In the genomic region with DNA sequence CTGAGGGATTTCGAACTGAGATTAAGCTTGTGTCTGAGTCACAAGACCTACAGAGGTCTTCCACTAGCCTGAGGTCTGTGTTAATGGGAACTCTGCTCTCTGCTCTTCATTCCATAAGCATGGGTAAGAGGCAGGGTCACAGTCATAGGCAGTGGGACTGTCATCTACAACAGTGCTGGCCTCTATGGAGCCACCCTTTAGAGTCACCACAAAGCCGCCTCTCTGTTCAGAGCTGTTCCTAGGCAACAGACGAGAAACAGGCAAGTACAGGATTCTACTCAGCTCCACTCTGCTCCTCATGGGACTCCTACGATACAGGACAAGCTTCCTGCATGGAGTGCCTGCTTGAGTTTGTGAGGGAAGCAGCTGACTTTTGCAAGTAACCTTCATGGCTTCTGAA, we compare ENCODE assay signal across 18 mouse cellular contexts.
DNase-seq lines count a peak whose midpoint lies in the region; ATAC-seq and TF ChIP-seq lines count a peak whose summit lies in the region.
"Had no signal": no experiment of that assay in that cellular context is flagged by ENCODE, and none has a peak within 500 bp of the region (broad histone marks: within the 10 kb centered on the region; RNA-seq: fewer than 3 reads in every experiment).

No protein-coding gene starts in this region.

- H3K4me3 ChIP-seq in gastrocnemius, adult 2 months, result no peak overlapping the region
- no peak overlapping the region for H3K4me3 ChIP-seq in midbrain, embryonic 12.5 days
- H3K4me3 ChIP-seq: embryonic facial prominence, embryonic 12.5 days; heart, embryonic 15.5 days; left cerebral cortex, adult 2 months; liver, embryonic 13.5 days had no signal

- peaks cover 5% of the 10 kb centered on the region; the same call in 1 of the 2 replicates for H3K4me1 ChIP-seq in midbrain, embryonic 12.5 days
- H3K4me1 ChIP-seq: embryonic facial prominence, embryonic 12.5 days; liver, embryonic 13.5 days had no signal

- no peak overlapping the region for H3K9ac ChIP-seq in midbrain, embryonic 12.5 days (replicated peaks)
- H3K9ac ChIP-seq: embryonic facial prominence, embryonic 12.5 days; heart, embryonic 15.5 days; liver, embryonic 13.5 days had no signal

- no peaks in the 10 kb centered on the region for H3K27me3 ChIP-seq in midbrain, embryonic 12.5 days
- H3K27me3 ChIP-seq: embryonic facial prominence, embryonic 12.5 days; heart, embryonic 15.5 days; liver, embryonic 13.5 days had no signal

- H3K9me3 ChIP-seq in midbrain, embryonic 12.5 days, result no peaks in the 10 kb centered on the region
- H3K9me3 ChIP-seq: embryonic facial prominence, embryonic 12.5 days; G1E; heart, embryonic 15.5 days; liver, embryonic 13.5 days had no signal

- intact Hi-C loops in gastrocnemius, adult 2 months (cut with DNase I), result no loop called here

- no peaks in the 10 kb centered on the region for H3K36me3 ChIP-seq in midbrain, embryonic 12.5 days
- H3K36me3 ChIP-seq: embryonic facial prominence, embryonic 12.5 days; G1E; heart, embryonic 15.5 days; liver, embryonic 13.5 days had no signal

- no peak for TF ChIP-seq CTCF in gastrocnemius, adult 2 months (IDR thresholded peaks at IDR 0.05)

- H3K27ac ChIP-seq in gastrocnemius, adult 2 months, result peak overlapping the region; percentile 24; the same call in 1 of the 2 replicates
- peak overlapping the region; percentile 25; the same call in 1 of the 2 replicates for H3K27ac ChIP-seq in midbrain, embryonic 12.5 days (replicated peaks)
- H3K27ac ChIP-seq: embryonic facial prominence, embryonic 12.5 days; heart, embryonic 15.5 days; left cerebral cortex, adult 2 months; liver, embryonic 13.5 days had no signal

- H3K4me2 ChIP-seq in midbrain, embryonic 12.5 days (replicated peaks), result no peak overlapping the region
- H3K4me2 ChIP-seq: embryonic facial prominence, embryonic 12.5 days; heart, embryonic 15.5 days; liver, embryonic 13.5 days had no signal

- 62% methylated on average over 4 of the region's 4 CpGs for WGBS in midbrain, embryonic 12.5 days

- ATAC-seq in midbrain, embryonic 12.5 days (ENCODE audit: low FRiP score, low read depth), result no peak

- no peak for DNase-seq in gastrocnemius, adult 2 months
- DNase-seq in gastrocnemius, adult 8-10 months (ENCODE audit: low spot score in 2 of 2), result no peak
- DNase-seq in 3T3-L1 (ENCODE audit: low read depth, low spot score) (peak; percentile 60), adipocyte (ENCODE audit: low spot score) (peak; percentile 47)
- no peak for DNase-seq in adrenal gland, adult 18-20 months (ENCODE audit: low spot score in 2 of 2)
- DNase-seq in spleen, postnatal 14 days (ENCODE audit: low spot score in 2 of 2), result no peak
- no peak for DNase-seq in embryo, embryonic 10 days (ENCODE audit: low spot score)
- DNase-seq: adrenal gland, postnatal 14 days; cerebellum, postnatal 14 days; gastrocnemius, postnatal 25 days; liver, embryonic 13.5 days; retina, postnatal 1 day; thymus, postnatal 25 days had no signal

Comparison
In these comparisons a context has a peak if more than half of its experiments do, and no peak if none do; other contexts are left out.
1. DNase-seq: peak in 3T3-L1 (single experiment) and adipocyte (single experiment); none in gastrocnemius, adult 2 months (single experiment), gastrocnemius, adult 8-10 months (0 of 2), adrenal gland, adult 18-20 months (0 of 2), spleen, postnatal 14 days (0 of 2) and embryo, embryonic 10 days (single experiment).